Mouse (Mus musculus) limb, embryonic 11.5 days (tissue): ENCODE measurements at regions not wholly inside any gene's neighbourhood (a gene's known extent, or its start where the extent isn't known, plus 50 kb on each side); places are given as distances from the start of the nearest gene placed in this dataset.

Source experiments
- ATAC-seq: fragments of 200-750 bp; cut with Nextera tagmentation; 2 replicates; pipeline ENCODE4 v1.8.0; 2017; ENCODE audit warnings: low read depth; ENCODE audit not compliant: insufficient number of reproducible peaks, low FRiP score, low TSS enrichment
- DNase-seq: peaks from one replicate; pipeline ENCODE4 v3.0.0-alpha.2; 2015; ENCODE audit warnings: low spot score
- H3K27ac ChIP-seq: fragments of 300-500 bp; sonication (generic); replicated peaks from 2 replicates; pipeline ENCODE4 v1.5.1; 2014; ENCODE audit warnings: low read depth, mild to moderate bottlenecking, low read length
- H3K27me3 ChIP-seq: fragments of 300-500 bp; sonication (generic); 2 replicates; pipeline ENCODE4 v1.6.1; 2014; ENCODE audit warnings: mild to moderate bottlenecking, low read length, mixed read lengths; ENCODE audit not compliant: control insufficient read depth, insufficient read depth
- H3K36me3 ChIP-seq: fragments of 300-500 bp; sonication (generic); 2 replicates; pipeline ENCODE4 v1.6.1; 2014; ENCODE audit warnings: mild to moderate bottlenecking, low read length, moderate library complexity, mixed read lengths; ENCODE audit not compliant: control insufficient read depth, insufficient read depth
- H3K4me1 ChIP-seq: fragments of 300-500 bp; sonication (generic); 2 replicates; pipeline ENCODE4 v1.6.1; 2014; ENCODE audit warnings: low read length, mixed read lengths; ENCODE audit not compliant: control insufficient read depth, insufficient read depth
- H3K4me2 ChIP-seq: fragments of 300-500 bp; sonication (generic); 2 replicates; pipeline ENCODE4 v1.6.1; 2014; ENCODE audit warnings: low read depth, mild to moderate bottlenecking, moderate library complexity; ENCODE audit not compliant: severe bottlenecking
- H3K4me3 ChIP-seq: fragments of 300-500 bp; sonication (generic); 2 replicates; pipeline ENCODE4 v1.5.1; 2014; ENCODE audit warnings: low read depth, low read length
- H3K9ac ChIP-seq: fragments of 300-500 bp; sonication (generic); 2 replicates; pipeline ENCODE4 v1.6.1; 2014; ENCODE audit warnings: mild to moderate bottlenecking, low read length
- H3K9me3 ChIP-seq: fragments of 300-500 bp; sonication (generic); 2 replicates; pipeline ENCODE4 v1.6.1; 2016; ENCODE audit warnings: low read length; ENCODE audit not compliant: control insufficient read depth
- WGBS: fragments of 180-500 bp; shearing (Covaris S2); extraction: QIAGEN DNeasy Blood & Tissue Kit; methylation state at CpG from one replicate; pipeline ENCODE4 v1.1.7; 2014; 5-methylcytosine and 5-hydroxymethylcytosine counted together

DNA sequence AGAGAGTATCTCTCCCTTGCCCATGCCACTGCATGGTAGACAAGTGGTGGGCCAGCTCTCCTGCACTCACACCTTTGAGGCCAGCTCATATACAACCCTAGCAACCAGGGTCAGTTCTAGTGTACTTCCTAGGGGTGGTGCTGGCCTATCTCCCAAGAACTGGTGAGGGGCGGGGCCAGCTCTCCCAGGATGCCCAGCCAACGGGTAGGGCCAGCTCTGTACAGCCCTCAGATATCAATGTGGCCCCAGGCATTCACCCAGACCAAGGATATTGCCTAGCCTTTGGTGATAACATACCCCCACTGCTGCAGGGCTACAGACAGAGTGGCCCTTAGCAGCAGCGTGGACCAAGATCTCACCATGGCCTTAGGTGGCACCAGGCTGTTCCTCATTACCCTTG, 55.1 kb upstream of the Exoc4 start:
- Histone ChIP-seq H3K4me2 (no peak overlapping the region), H3K36me3 (no peaks in the 10 kb centered on the region), H3K9me3 (no peaks in the 10 kb centered on the region), H3K27me3 (no peaks in the 10 kb centered on the region), H3K9ac (no peak overlapping the region), H3K4me3 (no peak overlapping the region), H3K27ac (no peak overlapping the region), H3K4me1 (no peaks in the 10 kb centered on the region)
- DNase-seq, result no peak
- 75% methylated on average over 3 of the region's 3 CpGs for WGBS
- no peak for ATAC-seq
